Mouse (Mus musculus): Measurements from ENCODE around the gene Vkorc1l1.

- TF ChIP-seq POLR2A (IDR thresholded peaks at IDR 0.05; ENCODE audit: borderline replicate concordance, insufficient read depth, low read length) (no peak), CTCF (IDR thresholded peaks at IDR 0.05; ENCODE audit: borderline replicate concordance, insufficient read depth, low read depth, low read length) (no peak)
Measured at GRCm38 (mm10) chr5:129997700-129998099, 55.9 kb downstream of the Vkorc1l1 start.

All from cerebellum, adult 2 months (tissue).